Mouse (Mus musculus) C2C12 (cell line): ENCODE results near the gene Laptm5. TPM values are rescaled to one million over a fixed set of nuclear protein-coding genes. Genes with fewer than 3 reads are reported as not detected.

Source experiments
- H3K27me3 ChIP-seq: one replicate; pipeline ENCODE4 v1.6.1; 2011; ENCODE audit not compliant: control insufficient read depth, insufficient read depth, insufficient read length
- H3K36me3 ChIP-seq: one replicate; pipeline ENCODE4 v1.6.1; 2011; ENCODE audit not compliant: control insufficient read depth, insufficient read depth
- H3K4me3 ChIP-seq: one replicate; pipeline ENCODE4 v1.5.1; 2011; ENCODE audit warnings: mild to moderate bottlenecking, control low read depth; ENCODE audit not compliant: poor library complexity, insufficient read depth, severe bottlenecking
- H3K79me2 ChIP-seq: one replicate; pipeline ENCODE4 v1.6.1; 2011; ENCODE audit not compliant: control insufficient read depth, insufficient read depth
- H3K79me3 ChIP-seq: one replicate; pipeline ENCODE4 v1.6.1; 2011; ENCODE audit warnings: low read depth, control low read depth
- H3ac ChIP-seq: one replicate; pipeline ENCODE3; 2011; ENCODE audit warnings: low read depth; ENCODE audit not compliant: control insufficient read depth, insufficient read length
- CEBPB ChIP-seq: IDR thresholded peaks from one replicate; pipeline ENCODE4 v1.6.1; 2011; ENCODE audit warnings: low read depth, mild to moderate bottlenecking, control low read depth, moderate library complexity
- CTCF ChIP-seq: IDR thresholded peaks from one replicate; pipeline ENCODE4 v1.5.1; 2011; ENCODE audit not compliant: control insufficient read depth, insufficient read depth, insufficient read length
- FOSL1 ChIP-seq: IDR thresholded peaks from one replicate; pipeline ENCODE4 v1.8.0; 2011; ENCODE audit warnings: mild to moderate bottlenecking, low read length; ENCODE audit not compliant: poor library complexity, insufficient read depth, severe bottlenecking
- MAX ChIP-seq: IDR thresholded peaks from one replicate; pipeline ENCODE4 v1.6.1; 2011; ENCODE audit warnings: mild to moderate bottlenecking, control low read depth
- MYOD1 ChIP-seq: IDR thresholded peaks from one replicate; pipeline ENCODE4 v1.6.1; 2011; ENCODE audit warnings: low read depth; ENCODE audit not compliant: control insufficient read depth, insufficient read length
- MYOG ChIP-seq: IDR thresholded peaks from one replicate; pipeline ENCODE4 v1.6.1; 2011; ENCODE audit not compliant: control insufficient read depth, insufficient read length; ENCODE audit errors: extremely low read depth
- USF1 ChIP-seq: IDR thresholded peaks from one replicate; pipeline ENCODE4 v1.6.1; 2011; ENCODE audit warnings: low read depth, mild to moderate bottlenecking, control low read depth, moderate library complexity
- polyA plus RNA-seq: library from polyadenylated mRNA; unstranded; fragments of >200 nt; fragmentation: generic; extraction: Trizol; gene quantifications from one replicate; pipeline ENCODE4 v1.2.1, GENCODE M21; 2012; ENCODE audit warnings: missing spikeins

The Laptm5 gene
- polyA plus RNA-seq, 1 experiment, result 0.08 TPM

DNA sequence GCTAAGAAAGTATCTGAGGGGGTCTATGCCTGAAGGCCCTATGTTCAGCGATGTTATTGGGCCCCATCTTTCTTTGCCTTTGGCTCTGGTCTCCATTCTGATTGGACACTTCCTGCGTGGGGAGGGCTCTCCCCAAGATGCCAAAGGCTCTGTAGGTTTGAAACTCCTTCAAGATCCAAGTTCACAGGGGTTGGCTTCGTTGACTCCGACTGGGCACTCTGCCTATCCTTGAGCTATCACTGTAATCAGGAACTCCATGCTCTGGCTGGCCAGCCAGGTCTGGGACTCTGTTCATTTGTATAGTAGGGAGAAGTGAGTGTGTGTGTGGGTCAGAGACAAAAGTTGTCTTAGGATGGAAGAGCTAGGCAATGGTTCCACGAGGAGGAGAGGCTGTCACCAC, 45.9 kb downstream of the Laptm5 start:
- Histone ChIP-seq H3K27me3 (peaks cover 56% of the 10 kb centered on the region), H3K79me2 (no peaks in the 10 kb centered on the region), H3ac (no peak overlapping the region), H3K4me3 (no peak overlapping the region), H3K36me3 (no peaks in the 10 kb centered on the region), H3K79me3 (no peaks in the 10 kb centered on the region)
- TF ChIP-seq MAX (no peak), CTCF (no peak), MYOD1 (no peak), MYOG (no peak), CEBPB (no peak), USF1 (no peak), FOSL1 (no peak)

DNA sequence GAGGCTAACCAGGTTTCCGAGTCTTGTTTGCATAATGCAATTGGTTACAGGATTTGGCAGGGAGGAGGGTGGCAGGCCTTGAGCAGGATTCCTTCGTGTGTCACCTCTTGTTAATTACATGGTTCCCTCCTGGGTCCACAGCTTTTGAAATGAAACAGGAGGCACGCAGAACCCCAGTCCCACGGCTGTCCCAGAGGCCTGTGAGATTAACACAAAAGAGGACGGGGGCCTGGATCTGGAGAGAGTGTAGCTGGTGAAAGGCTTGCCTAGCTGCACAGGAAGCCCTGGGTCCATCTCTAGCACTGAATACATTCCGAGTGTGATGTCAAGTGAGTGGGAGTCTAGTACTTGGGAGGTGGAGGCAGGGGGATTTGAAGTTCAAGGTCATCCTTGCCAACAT, 46.8 kb downstream of the Laptm5 start:
- Histone ChIP-seq H3K36me3 (no peaks in the 10 kb centered on the region), H3K4me3 (no peak overlapping the region), H3K79me3 (no peaks in the 10 kb centered on the region), H3K27me3 (peaks cover 48% of the 10 kb centered on the region), H3ac (no peak overlapping the region), H3K79me2 (no peaks in the 10 kb centered on the region)
- TF ChIP-seq USF1 (no peak), FOSL1 (no peak), MYOD1 (no peak), MAX (no peak), MYOG (no peak), CEBPB (no peak), CTCF (no peak)

DNA sequence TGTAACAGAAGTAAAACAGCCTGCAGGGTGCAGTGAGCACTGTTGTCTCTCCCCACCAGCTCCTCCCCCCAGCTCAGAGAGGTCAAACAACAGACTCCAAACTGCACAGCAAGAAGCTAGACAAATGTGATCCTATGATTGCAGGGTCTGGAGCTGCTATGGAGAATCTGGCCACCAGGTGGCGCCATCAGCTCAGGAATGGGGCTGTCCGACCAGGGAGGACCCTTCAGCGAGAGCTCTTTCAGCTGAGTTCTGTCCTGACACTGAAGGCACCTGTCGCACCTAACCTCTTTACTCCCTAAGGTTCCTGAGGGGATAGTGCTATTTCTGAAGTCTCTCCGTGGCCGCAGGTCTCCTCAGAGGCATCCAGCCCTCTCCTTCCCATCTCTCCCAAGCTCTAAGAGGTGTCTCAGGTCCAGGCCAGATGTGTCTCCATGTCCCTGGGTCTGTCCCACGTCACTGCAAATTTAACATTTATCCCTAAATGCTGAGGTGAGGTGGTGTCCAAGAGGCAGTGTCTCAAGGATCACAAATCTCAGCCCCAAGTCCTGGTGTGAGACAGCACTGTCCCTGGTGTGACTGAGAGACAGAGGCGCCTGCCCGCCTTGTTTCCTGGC, 47.3 kb downstream of the Laptm5 start:
- no peaks in the 10 kb centered on the region for H3K79me2 ChIP-seq
- H3K79me3 ChIP-seq, result no peaks in the 10 kb centered on the region
- no peak overlapping the region for H3ac ChIP-seq
- peaks cover 46% of the 10 kb centered on the region for H3K27me3 ChIP-seq
- H3K4me3 ChIP-seq, result no peak overlapping the region
- no peak for TF ChIP-seq CEBPB
- no peak for TF ChIP-seq MYOD1
- no peak for TF ChIP-seq FOSL1
- TF ChIP-seq CTCF, result peak; percentile 92
- TF ChIP-seq USF1, result no peak
- H3K36me3 ChIP-seq, result no peaks in the 10 kb centered on the region

DNA sequence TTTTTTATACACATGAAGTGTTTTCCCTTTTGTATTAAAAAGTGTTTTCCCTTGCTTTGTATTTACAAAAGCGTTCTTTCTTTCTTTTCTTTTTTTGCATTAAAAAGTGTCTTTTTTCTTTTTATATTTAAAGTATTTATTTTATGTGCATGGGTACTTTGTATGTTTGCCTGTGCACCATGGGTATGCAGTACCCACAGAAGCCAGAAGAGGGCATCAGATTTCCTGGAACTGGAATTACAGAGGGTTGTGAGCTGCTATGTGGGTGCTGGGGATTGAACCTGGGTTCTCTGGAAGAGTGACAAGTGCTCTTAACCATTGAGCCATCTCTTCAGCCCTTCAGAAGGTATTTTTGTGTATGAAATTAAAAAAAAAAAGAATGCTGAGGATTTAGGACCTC, 58.4 kb downstream of the Laptm5 start:
- no peak overlapping the region for H3ac ChIP-seq
- no peaks in the 10 kb centered on the region for H3K36me3 ChIP-seq
- H3K79me2 ChIP-seq, result no peaks in the 10 kb centered on the region
- TF ChIP-seq CEBPB (no peak), MYOD1 (no peak), MAX (no peak), CTCF (no peak), USF1 (no peak), FOSL1 (no peak), MYOG (no peak)
- H3K79me3 ChIP-seq, result no peaks in the 10 kb centered on the region
- H3K4me3 ChIP-seq, result no peak overlapping the region
- peaks cover 34% of the 10 kb centered on the region for H3K27me3 ChIP-seq

DNA sequence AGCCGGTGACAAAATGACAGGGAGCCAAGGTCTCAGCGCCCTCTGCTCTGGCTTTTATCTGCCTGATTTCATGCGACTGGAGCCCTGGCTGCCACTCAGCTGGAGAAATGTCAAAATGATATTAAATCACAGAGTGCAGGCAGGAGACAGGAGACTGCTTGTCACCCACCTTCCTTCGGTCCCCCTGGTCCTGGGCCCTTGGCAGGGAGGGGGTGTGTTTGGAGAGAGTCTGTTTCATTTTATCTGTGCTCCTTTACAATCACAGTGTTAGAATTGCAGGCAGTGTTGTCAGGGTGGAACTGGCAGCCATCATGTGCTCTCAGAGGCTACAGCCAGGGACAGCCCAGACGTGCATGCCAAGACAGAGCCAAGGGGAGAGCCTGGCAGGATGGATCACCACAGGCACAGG, 59.5 kb downstream of the Laptm5 start:
- no peak overlapping the region for H3ac ChIP-seq
- H3K79me3 ChIP-seq, result no peaks in the 10 kb centered on the region
- TF ChIP-seq MAX, result no peak
- TF ChIP-seq USF1, result no peak
- no peak for TF ChIP-seq FOSL1
- no peak for TF ChIP-seq MYOD1
- no peak for TF ChIP-seq CTCF
- no peak for TF ChIP-seq CEBPB
- TF ChIP-seq MYOG, result no peak
- peaks cover 41% of the 10 kb centered on the region for H3K27me3 ChIP-seq
- H3K79me2 ChIP-seq, result no peaks in the 10 kb centered on the region
- H3K36me3 ChIP-seq, result no peaks in the 10 kb centered on the region
- H3K4me3 ChIP-seq, result no peak overlapping the region
